Mouse (Mus musculus) olfactory bulb, adult 2 months (tissue): ENCODE measurements at regions not wholly inside any gene's neighbourhood (a gene's known extent, or its start where the extent isn't known, plus 50 kb on each side); places are given as distances from the start of the nearest gene placed in this dataset.

ENCODE experiments used
- CTCF ChIP-seq: fragments of 200-500 bp; IDR thresholded peaks from 2 replicates; pipeline ENCODE4 v1.5.1; 2012; ENCODE audit warnings: low read depth, mild to moderate bottlenecking, low read length, moderate library complexity; ENCODE audit not compliant: insufficient read depth
- POLR2A ChIP-seq: fragments of 200-500 bp; IDR thresholded peaks from 2 replicates; pipeline ENCODE4 v1.6.1; 2012; ENCODE audit warnings: mild to moderate bottlenecking, low read depth, low read length, moderate library complexity; ENCODE audit not compliant: insufficient read depth

- TF ChIP-seq POLR2A (no peak), CTCF (no peak)
Observed at GRCm38 (mm10) chr14:76292211-76292610, 122.5 kb upstream of the Tsc22d1 start.
